Mouse (Mus musculus): ENCODE measurements around the gene H2-T24. TPM values are rescaled to one million over a fixed set of nuclear protein-coding genes. Genes with fewer than 3 reads are reported as not detected.
"Not testable (repeated sequence)": the region's sequence is repeated elsewhere in the genome, so short reads cannot be mapped to it uniquely, and the experiment has no call there.

The H2-T24 gene
- polyA plus RNA-seq (2015; fragmentation: Nextera tagmentation; extraction: Ambion mirVana): 3.9 and 4.3 TPM in 2 replicates

GRCm38 (mm10) chr17:36020191-36021073, at the start of gene H2-T24:
Gene H2-T24, minus strand, starts transcription at chr17:36020560.
- WGBS: 39% methylated on average over 15 of the region's 15 CpGs
- H3K27ac ChIP-seq: no peak within 1 kb of the TSS; the same call in 1 of the 2 replicates

GRCm38 (mm10) chr17:36060829-36061228, 40.5 kb upstream of the H2-T24 start:
- Histone ChIP-seq H3K9ac (no peak overlapping the region), H3K36me3 (no peaks in the 10 kb centered on the region), H3K4me3 (no peak overlapping the region), H3K9me3 (no peaks in the 10 kb centered on the region), H3K27ac (no peak overlapping the region), H3K4me2 (no peak overlapping the region), H3K27me3 (no peaks in the 10 kb centered on the region), H3K4me1 (no peaks in the 10 kb centered on the region)
- WGBS: 26% methylated on average over 2 of the region's 2 CpGs
- ATAC-seq (ENCODE audit: insufficient number of reproducible peaks, insufficient read depth, low FRiP score, low TSS enrichment, low read depth): no peak

More at GRCm38 (mm10) chr17:36020191-36021073, at the start of gene H2-T24:
- ATAC-seq (ENCODE audit: insufficient number of reproducible peaks, insufficient read depth, low FRiP score, low TSS enrichment, low read depth): no peak
- Histone ChIP-seq H3K4me3 (peak within 1 kb of the TSS; percentile 10; the same call in 1 of the 2 replicates), H3K9me3 (no peaks in the 10 kb centered on the region), H3K4me1 (peaks cover 14% of the 10 kb centered on the region; the same call in 1 of the 2 replicates), H3K9ac (0 out of 2 replicates have a peak within 1 kb of the TSS, but pooled peaks have one; percentile 16), H3K27me3 (no peaks in the 10 kb centered on the region), H3K4me2 (peak within 1 kb of the TSS; percentile 43), H3K36me3 (peaks cover 5% of the 10 kb centered on the region)

- H3K9me3 ChIP-seq; H3K27me3 ChIP-seq; H3K9ac ChIP-seq; H3K36me3 ChIP-seq; H3K4me2 ChIP-seq; ATAC-seq (ENCODE audit: insufficient number of reproducible peaks, insufficient read depth, low FRiP score, low TSS enrichment, low read depth); H3K27ac ChIP-seq; H3K4me1 ChIP-seq; H3K4me3 ChIP-seq: not testable (repeated sequence)
- 50% methylated on average over 1 of the region's 1 CpGs for WGBS
Measured at GRCm38 (mm10) chr17:36058362-36058761, 38.0 kb upstream of the H2-T24 start, which contains the start of gene Gm11127. Gene Gm11127, minus strand, starts transcription at chr17:36058371.

- H3K36me3 ChIP-seq; H3K9ac ChIP-seq; H3K4me3 ChIP-seq; ATAC-seq (ENCODE audit: insufficient number of reproducible peaks, insufficient read depth, low FRiP score, low TSS enrichment, low read depth); H3K4me1 ChIP-seq; H3K27me3 ChIP-seq; H3K4me2 ChIP-seq; H3K9me3 ChIP-seq; H3K27ac ChIP-seq: not testable (repeated sequence)
- WGBS: 89% methylated on average over 25 of the region's 25 CpGs
Measured at GRCm38 (mm10) chr17:36057927-36058326, 37.6 kb upstream of the H2-T24 start.

- Histone ChIP-seq H3K27ac (no peak overlapping the region), H3K36me3 (no peaks in the 10 kb centered on the region), H3K9ac (no peak overlapping the region), H3K4me3 (peak overlapping the region; percentile 48), H3K27me3 (no peaks in the 10 kb centered on the region), H3K9me3 (no peaks in the 10 kb centered on the region), H3K4me1 (peaks cover 5% of the 10 kb centered on the region; the same call in 1 of the 2 replicates), H3K4me2 (peak overlapping the region; percentile 76)
- ATAC-seq (ENCODE audit: insufficient number of reproducible peaks, insufficient read depth, low FRiP score, low TSS enrichment, low read depth): no peak
- 84% methylated on average over 3 of the region's 3 CpGs for WGBS
Measured at GRCm38 (mm10) chr17:36043286-36043685, 22.9 kb upstream of the H2-T24 start.

GRCm38 (mm10) chr17:36042610-36043169, 22.3 kb upstream of the H2-T24 start, which contains the start of the genes H2-T22 and Gm6034:
Gene H2-T22, minus strand, starts transcription at chr17:36042747.
Gene Gm6034, plus strand, starts transcription at chr17:36042961.
- H3K36me3 ChIP-seq, H3K9me3 ChIP-seq, H3K4me1 ChIP-seq, H3K27me3 ChIP-seq, H3K27ac ChIP-seq: not testable (repeated sequence)
- WGBS: under 1% methylated on average over 12 of the region's 12 CpGs
- ATAC-seq (ENCODE audit: insufficient number of reproducible peaks, insufficient read depth, low FRiP score, low TSS enrichment, low read depth): peak; percentile 95
- Histone ChIP-seq H3K4me2 (peak within 1 kb of the TSS; percentile 76), H3K4me3 (peak within 1 kb of the TSS; percentile 48), H3K9ac (peak within 1 kb of the TSS; percentile 69)

GRCm38 (mm10) chr17:36042055-36042454, 21.7 kb upstream of the H2-T24 start:
- WGBS: 1% methylated on average over 19 of the region's 19 CpGs
- ATAC-seq (ENCODE audit: insufficient number of reproducible peaks, insufficient read depth, low FRiP score, low TSS enrichment, low read depth): 0 out of 2 replicates have a peak, but pooled peaks have one; percentile 63
- not testable (repeated sequence) for H3K27ac ChIP-seq, H3K9me3 ChIP-seq, H3K27me3 ChIP-seq, H3K4me1 ChIP-seq, H3K36me3 ChIP-seq
- peak overlapping the region; percentile 69 for H3K9ac ChIP-seq
- peak overlapping the region; percentile 76 for H3K4me2 ChIP-seq
- peak overlapping the region; percentile 48 for H3K4me3 ChIP-seq

- WGBS: 87% methylated on average over 2 of the region's 2 CpGs
- H3K36me3 ChIP-seq; ATAC-seq (ENCODE audit: insufficient number of reproducible peaks, insufficient read depth, low FRiP score, low TSS enrichment, low read depth); H3K27ac ChIP-seq; H3K4me3 ChIP-seq; H3K27me3 ChIP-seq; H3K9me3 ChIP-seq; H3K4me2 ChIP-seq; H3K4me1 ChIP-seq; H3K9ac ChIP-seq: not testable (repeated sequence)
Measured at GRCm38 (mm10) chr17:36040604-36041003, 20.2 kb upstream of the H2-T24 start.

- H3K27me3 ChIP-seq; H3K4me1 ChIP-seq; H3K9me3 ChIP-seq; H3K4me2 ChIP-seq; H3K4me3 ChIP-seq; H3K9ac ChIP-seq; H3K36me3 ChIP-seq; H3K27ac ChIP-seq; ATAC-seq (ENCODE audit: insufficient number of reproducible peaks, insufficient read depth, low FRiP score, low TSS enrichment, low read depth): not testable (repeated sequence)
- 86% methylated on average over 13 of the region's 13 CpGs for WGBS
Measured at GRCm38 (mm10) chr17:36036126-36036525, 15.8 kb upstream of the H2-T24 start.

- H3K4me2 ChIP-seq; H3K4me3 ChIP-seq; H3K9ac ChIP-seq; H3K9me3 ChIP-seq; H3K4me1 ChIP-seq; H3K36me3 ChIP-seq; ATAC-seq (ENCODE audit: insufficient number of reproducible peaks, insufficient read depth, low FRiP score, low TSS enrichment, low read depth); H3K27ac ChIP-seq; H3K27me3 ChIP-seq: not testable (repeated sequence)
- WGBS: 33% methylated on average over 3 of the region's 3 CpGs
Measured at GRCm38 (mm10) chr17:36035010-36035638, 14.8 kb upstream of the H2-T24 start.

GRCm38 (mm10) chr17:36034524-36034923, 14.2 kb upstream of the H2-T24 start:
- not testable (repeated sequence) for H3K9me3 ChIP-seq; H3K27me3 ChIP-seq; ATAC-seq (ENCODE audit: insufficient number of reproducible peaks, insufficient read depth, low FRiP score, low TSS enrichment, low read depth); H3K27ac ChIP-seq; H3K4me2 ChIP-seq; H3K9ac ChIP-seq; H3K36me3 ChIP-seq; H3K4me1 ChIP-seq; H3K4me3 ChIP-seq
- 63% methylated on average over 3 of the region's 3 CpGs for WGBS
